Mouse (Mus musculus) G1E (cell line): Measurements from ENCODE around the gene Grm2.

Source experiments
- CTCF ChIP-seq: IDR thresholded peaks from 2 replicates; pipeline ENCODE4 v1.5.1; 2012; ENCODE audit warnings: low read depth, low read length, inconsistent platforms, mixed read lengths
- GATA1 ChIP-seq: IDR thresholded peaks from 2 replicates; pipeline ENCODE4 v1.6.1; 2012; ENCODE audit warnings: borderline replicate concordance, low read length, inconsistent platforms, mixed read lengths
- GATA2 ChIP-seq: IDR thresholded peaks from 2 replicates; pipeline ENCODE4 v1.6.1; 2012; ENCODE audit warnings: low read depth, low read length, inconsistent platforms, borderline replicate concordance
- POLR2AphosphoS5 ChIP-seq: IDR thresholded peaks from 2 replicates; pipeline ENCODE4 v1.6.1; 2012; ENCODE audit warnings: low read depth, low read length, inconsistent platforms; ENCODE audit not compliant: insufficient replicate concordance
- TAL1 ChIP-seq: conservative IDR thresholded peaks from 2 replicates; pipeline ENCODE4 v1.6.1; 2012; ENCODE audit warnings: low read depth, low read length, inconsistent platforms, mixed read lengths

DNA sequence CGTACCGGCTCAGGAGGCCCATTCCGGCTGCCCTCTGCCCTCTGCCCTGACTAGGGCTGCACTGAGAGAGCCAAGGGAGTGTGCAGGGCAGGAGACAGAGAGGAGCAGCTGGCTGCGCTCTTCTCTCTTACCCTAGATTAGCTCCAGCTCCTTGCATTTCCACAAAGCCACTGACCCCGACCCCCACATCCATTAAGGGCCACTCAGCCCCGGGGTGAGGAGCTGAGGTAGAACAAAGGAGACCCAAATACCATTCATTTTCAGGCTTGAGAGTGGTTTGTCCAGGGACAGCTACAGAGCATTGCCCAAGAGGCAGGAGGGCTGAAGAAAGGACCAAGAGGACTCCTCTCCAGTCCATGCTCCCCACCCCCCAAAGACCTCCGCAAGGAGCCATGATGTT, 3.6 kb upstream of the Grm2 start:
- TF ChIP-seq GATA2 (no peak), CTCF (no peak), TAL1 (no peak), POLR2AphosphoS5 (no peak), GATA1 (no peak)
